Mouse (Mus musculus) heart, embryonic 15.5 days (tissue): Measurements from ENCODE around the gene Dld. TPM values are rescaled to one million over a fixed set of nuclear protein-coding genes. Genes with fewer than 3 reads are reported as not detected.

Experiments
- ATAC-seq: fragments of 200-750 bp; cut with Nextera tagmentation; replicated peaks from 2 replicates; pipeline ENCODE4 v1.8.0; 2017; ENCODE audit warnings: low read depth, moderate TSS enrichment; ENCODE audit not compliant: insufficient number of reproducible peaks, insufficient read depth, low FRiP score
- H3K27ac ChIP-seq: fragments of 300-500 bp; sonication (generic); 2 replicates; pipeline ENCODE4 v1.5.1; 2015; ENCODE audit warnings: mild to moderate bottlenecking, inconsistent platforms
- H3K27me3 ChIP-seq: fragments of 300-500 bp; sonication (generic); 2 replicates; pipeline ENCODE4 v1.6.1; 2015; ENCODE audit warnings: inconsistent platforms
- H3K36me3 ChIP-seq: fragments of 300-500 bp; sonication (generic); 2 replicates; pipeline ENCODE4 v1.6.1; 2015; ENCODE audit warnings: mild to moderate bottlenecking, inconsistent platforms
- H3K4me1 ChIP-seq: fragments of 300-500 bp; sonication (generic); replicated peaks from 2 replicates; pipeline ENCODE4 v1.6.1; 2015; ENCODE audit warnings: inconsistent platforms
- H3K4me2 ChIP-seq: fragments of 300-500 bp; sonication (generic); 2 replicates; pipeline ENCODE4 v1.6.1; 2015; ENCODE audit warnings: inconsistent platforms, mild to moderate bottlenecking, moderate library complexity
- H3K4me3 ChIP-seq: fragments of 300-500 bp; sonication (generic); 2 replicates; pipeline ENCODE4 v1.5.1; 2015; ENCODE audit warnings: mild to moderate bottlenecking, inconsistent platforms
- H3K9ac ChIP-seq: fragments of 300-500 bp; sonication (generic); 2 replicates; pipeline ENCODE4 v1.6.1; 2015; ENCODE audit warnings: mild to moderate bottlenecking, inconsistent platforms
- H3K9me3 ChIP-seq: fragments of 300-500 bp; sonication (generic); replicated peaks from 2 replicates; pipeline ENCODE4 v1.6.1; 2016; ENCODE audit warnings: inconsistent platforms
- WGBS: fragments of 180-500 bp; shearing (Covaris S2); methylation state at CpG from one replicate; pipeline ENCODE4 v1.1.7; 2015; ENCODE audit warnings: mixed read lengths; 5-methylcytosine and 5-hydroxymethylcytosine counted together
- polyA plus RNA-seq: library from polyadenylated mRNA; unstranded; fragments of >200 nt; fragmentation: Nextera tagmentation; extraction: Ambion mirVana; gene quantifications from 2 replicates; pipeline ENCODE4 v1.2.1, GENCODE M21; 2015

Gene Dld
- polyA plus RNA-seq, 1 experiment from 2014 or later, result 235 TPM

- Histone ChIP-seq H3K9me3 (no peaks in the 10 kb centered on the region), H3K4me1 (peaks cover 22% of the 10 kb centered on the region), H3K4me3 (no peak overlapping the region), H3K27me3 (no peaks in the 10 kb centered on the region), H3K36me3 (peaks cover 94% of the 10 kb centered on the region), H3K9ac (no peak overlapping the region), H3K27ac (peak overlapping the region; percentile 11; the same call in 1 of the 2 replicates), H3K4me2 (no peak overlapping the region)
- 76% methylated on average over 13 of the region's 13 CpGs for WGBS
- ATAC-seq, result no peak
Measured at GRCm38 (mm10) chr12:31320817-31321216, 30.4 kb downstream of the Dld start.

GRCm38 (mm10) chr12:31318409-31318963 is 32.8 kb downstream of the Dld start:
- Histone ChIP-seq H3K27ac (peak overlapping the region; percentile 67), H3K9me3 (no peaks in the 10 kb centered on the region), H3K9ac (no peak overlapping the region), H3K36me3 (peaks cover 92% of the 10 kb centered on the region), H3K4me2 (no peak overlapping the region), H3K4me3 (no peak overlapping the region), H3K27me3 (no peaks in the 10 kb centered on the region), H3K4me1 (peaks cover 31% of the 10 kb centered on the region)
- peak; percentile 13 for ATAC-seq
- 44% methylated on average over 10 of the region's 10 CpGs for WGBS

GRCm38 (mm10) chr12:31317670-31318408 is 33.4 kb downstream of the Dld start:
- WGBS, result 75% methylated on average over 7 of the region's 7 CpGs
- Histone ChIP-seq H3K4me1 (peaks cover 37% of the 10 kb centered on the region), H3K4me2 (no peak overlapping the region), H3K27me3 (no peaks in the 10 kb centered on the region), H3K36me3 (peaks cover 91% of the 10 kb centered on the region), H3K9me3 (no peaks in the 10 kb centered on the region), H3K4me3 (no peak overlapping the region), H3K27ac (peak overlapping the region; percentile 67), H3K9ac (no peak overlapping the region)
- no peak; the same call in 1 of the 2 replicates for ATAC-seq

GRCm38 (mm10) chr12:31315961-31316360 is 35.3 kb downstream of the Dld start:
- H3K9ac ChIP-seq, result no peak overlapping the region
- H3K27me3 ChIP-seq, result no peaks in the 10 kb centered on the region
- H3K4me3 ChIP-seq, result no peak overlapping the region
- 54% methylated on average over 6 of the region's 6 CpGs for WGBS
- H3K4me2 ChIP-seq, result no peak overlapping the region
- no peak for ATAC-seq
- H3K27ac ChIP-seq, result no peak overlapping the region
- peaks cover 91% of the 10 kb centered on the region for H3K36me3 ChIP-seq
- H3K9me3 ChIP-seq, result no peaks in the 10 kb centered on the region
- H3K4me1 ChIP-seq, result peaks cover 44% of the 10 kb centered on the region

- peak; percentile 45 for ATAC-seq
- Histone ChIP-seq H3K36me3 (peaks cover 88% of the 10 kb centered on the region), H3K4me1 (peaks cover 47% of the 10 kb centered on the region), H3K4me3 (no peak overlapping the region), H3K27me3 (no peaks in the 10 kb centered on the region), H3K9ac (no peak overlapping the region), H3K4me2 (no peak overlapping the region), H3K9me3 (no peaks in the 10 kb centered on the region), H3K27ac (peak overlapping the region; percentile 73)
- 45% methylated on average over 7 of the region's 7 CpGs for WGBS
Measured at GRCm38 (mm10) chr12:31314310-31314709, 36.9 kb downstream of the Dld start.

- no peak for ATAC-seq
- H3K27me3 ChIP-seq, result no peaks in the 10 kb centered on the region
- H3K4me3 ChIP-seq, result no peak overlapping the region
- H3K36me3 ChIP-seq, result peaks cover 89% of the 10 kb centered on the region
- 72% methylated on average over 4 of the region's 4 CpGs for WGBS
- peak overlapping the region; percentile 73 for H3K27ac ChIP-seq
- no peaks in the 10 kb centered on the region for H3K9me3 ChIP-seq
- peaks cover 38% of the 10 kb centered on the region for H3K4me1 ChIP-seq
- no peak overlapping the region for H3K4me2 ChIP-seq
- H3K9ac ChIP-seq, result no peak overlapping the region
Measured at GRCm38 (mm10) chr12:31313136-31313535, 38.1 kb downstream of the Dld start.

GRCm38 (mm10) chr12:31312281-31312680 is 39.0 kb downstream of the Dld start:
- peaks cover 31% of the 10 kb centered on the region for H3K4me1 ChIP-seq
- H3K4me2 ChIP-seq, result no peak overlapping the region
- no peaks in the 10 kb centered on the region for H3K9me3 ChIP-seq
- no peak overlapping the region for H3K9ac ChIP-seq
- no peaks in the 10 kb centered on the region for H3K27me3 ChIP-seq
- H3K36me3 ChIP-seq, result peaks cover 91% of the 10 kb centered on the region
- H3K27ac ChIP-seq, result no peak overlapping the region
- 87% methylated on average over 5 of the region's 5 CpGs for WGBS
- H3K4me3 ChIP-seq, result no peak overlapping the region
- ATAC-seq, result no peak

GRCm38 (mm10) chr12:31311671-31312265 is 39.5 kb downstream of the Dld start:
- H3K4me2 ChIP-seq, result no peak overlapping the region
- H3K9me3 ChIP-seq, result no peaks in the 10 kb centered on the region
- H3K4me1 ChIP-seq, result peaks cover 35% of the 10 kb centered on the region
- no peak for ATAC-seq
- no peaks in the 10 kb centered on the region for H3K27me3 ChIP-seq
- 79% methylated on average over 9 of the region's 9 CpGs for WGBS
- H3K27ac ChIP-seq, result no peak overlapping the region
- H3K36me3 ChIP-seq, result peaks cover 92% of the 10 kb centered on the region
- no peak overlapping the region for H3K9ac ChIP-seq
- H3K4me3 ChIP-seq, result no peak overlapping the region

GRCm38 (mm10) chr12:31310687-31311086 is 40.6 kb downstream of the Dld start:
- no peak overlapping the region for H3K9ac ChIP-seq
- H3K9me3 ChIP-seq, result no peaks in the 10 kb centered on the region
- ATAC-seq, result no peak
- no peak overlapping the region for H3K4me2 ChIP-seq
- no peaks in the 10 kb centered on the region for H3K27me3 ChIP-seq
- H3K4me3 ChIP-seq, result no peak overlapping the region
- no peak overlapping the region for H3K27ac ChIP-seq
- peaks cover 41% of the 10 kb centered on the region for H3K4me1 ChIP-seq
- 84% methylated on average over 9 of the region's 9 CpGs for WGBS
- H3K36me3 ChIP-seq, result peaks cover 90% of the 10 kb centered on the region

- H3K4me2 ChIP-seq, result no peak overlapping the region
- peaks cover 92% of the 10 kb centered on the region for H3K36me3 ChIP-seq
- no peak overlapping the region for H3K4me3 ChIP-seq
- no peak overlapping the region for H3K9ac ChIP-seq
- peaks cover 40% of the 10 kb centered on the region for H3K4me1 ChIP-seq
- 86% methylated on average over 8 of the region's 8 CpGs for WGBS
- H3K27me3 ChIP-seq, result no peaks in the 10 kb centered on the region
- ATAC-seq, result no peak
- no peaks in the 10 kb centered on the region for H3K9me3 ChIP-seq
- H3K27ac ChIP-seq, result no peak overlapping the region
Measured at GRCm38 (mm10) chr12:31307756-31308155, 43.5 kb downstream of the Dld start.

GRCm38 (mm10) chr12:31307011-31307410 is 44.2 kb downstream of the Dld start:
- H3K4me1 ChIP-seq, result peaks cover 34% of the 10 kb centered on the region
- no peak overlapping the region for H3K9ac ChIP-seq
- no peak overlapping the region for H3K4me3 ChIP-seq
- ATAC-seq, result no peak
- H3K4me2 ChIP-seq, result no peak overlapping the region
- WGBS, result 89% methylated on average over 8 of the region's 8 CpGs
- peaks cover 92% of the 10 kb centered on the region for H3K36me3 ChIP-seq
- peak overlapping the region; percentile 67 for H3K27ac ChIP-seq
- H3K9me3 ChIP-seq, result no peaks in the 10 kb centered on the region
- no peaks in the 10 kb centered on the region for H3K27me3 ChIP-seq
